Mouse (Mus musculus): Measurements from ENCODE around the gene Clba1.

The Clba1 gene

GRCm38 (mm10) chr12:112849235-112850022 lies 40.7 kb downstream of the Clba1 start:
- no peak for DNase-seq (ENCODE audit: inconsistent ontology term)

- no peak for DNase-seq (ENCODE audit: inconsistent ontology term)
Measured at GRCm38 (mm10) chr12:112850344-112850743, 41.6 kb downstream of the Clba1 start.

GRCm38 (mm10) chr12:112851116-112851515 lies 42.4 kb downstream of the Clba1 start:
- DNase-seq (ENCODE audit: inconsistent ontology term), result no peak

- no peak for DNase-seq (ENCODE audit: inconsistent ontology term)
Measured at GRCm38 (mm10) chr12:112853050-112853729, 44.5 kb downstream of the Clba1 start.

- no peak for DNase-seq (ENCODE audit: inconsistent ontology term)
Measured at GRCm38 (mm10) chr12:112854610-112855333, 46.0 kb downstream of the Clba1 start.

- DNase-seq (ENCODE audit: inconsistent ontology term), result no peak
Measured at GRCm38 (mm10) chr12:112856338-112856737, 47.6 kb downstream of the Clba1 start.

- no peak for DNase-seq (ENCODE audit: inconsistent ontology term)
Measured at GRCm38 (mm10) chr12:112857021-112857925, 48.5 kb downstream of the Clba1 start.

GRCm38 (mm10) chr12:112858581-112859336 lies 50.0 kb downstream of the Clba1 start:
- no peak for DNase-seq (ENCODE audit: inconsistent ontology term)

- no peak for DNase-seq (ENCODE audit: inconsistent ontology term)
Measured at GRCm38 (mm10) chr12:112859930-112860329, 51.2 kb downstream of the Clba1 start.

GRCm38 (mm10) chr12:112860765-112861164 lies 52.0 kb downstream of the Clba1 start:
- DNase-seq (ENCODE audit: inconsistent ontology term), result no peak

- DNase-seq (ENCODE audit: inconsistent ontology term), result peak; percentile 81
Measured at GRCm38 (mm10) chr12:112861911-112862321, 53.2 kb downstream of the Clba1 start.

GRCm38 (mm10) chr12:112864804-112865203 lies 56.1 kb downstream of the Clba1 start:
- no peak for DNase-seq (ENCODE audit: inconsistent ontology term)

All from Muller cell, postnatal 12 days (primary cell).